Mouse (Mus musculus): ENCODE measurements around the gene Zfp276. TPM values are rescaled to one million over a fixed set of nuclear protein-coding genes. Genes with fewer than 3 reads are reported as not detected.
A peak's percentile ranks its signal among the peaks of the same experiment; 100 is the strongest.
"Not testable (repeated sequence)": the region's sequence is repeated elsewhere in the genome, so short reads cannot be mapped to it uniquely, and the experiment has no call there.

Gene Zfp276
- polyA plus RNA-seq, 1 experiment from 2014 or later: 20.4 TPM

GRCm38 (mm10) chr8:123228416-123228815, 25.6 kb upstream of the Zfp276 start:
- no peak for ATAC-seq (ENCODE audit: low FRiP score, low TSS enrichment)
- Histone ChIP-seq H3K4me2 (replicated peaks; ENCODE audit: low read depth, low read length) (no peak overlapping the region), H3K4me3 (ENCODE audit: low read length) (no peak overlapping the region), H3K27me3 (ENCODE audit: control insufficient read depth, insufficient read depth, low read length) (0 out of 2 replicates have a peak, but pooled peaks cover under 1% of the 10 kb centered on the region), H3K4me1 (ENCODE audit: control insufficient read depth, insufficient read depth, low read length) (peaks cover 7% of the 10 kb centered on the region; the same call in 1 of the 2 replicates), H3K27ac (ENCODE audit: low read depth, low read length) (no peak overlapping the region), H3K9me3 (ENCODE audit: control insufficient read depth, low read length) (no peaks in the 10 kb centered on the region), H3K9ac (ENCODE audit: low read depth, low read length) (no peak overlapping the region), H3K36me3 (ENCODE audit: control insufficient read depth, insufficient read depth, low read length) (peaks cover 15% of the 10 kb centered on the region)
- WGBS: 95% methylated on average over 1 of the region's 1 CpGs

DNA sequence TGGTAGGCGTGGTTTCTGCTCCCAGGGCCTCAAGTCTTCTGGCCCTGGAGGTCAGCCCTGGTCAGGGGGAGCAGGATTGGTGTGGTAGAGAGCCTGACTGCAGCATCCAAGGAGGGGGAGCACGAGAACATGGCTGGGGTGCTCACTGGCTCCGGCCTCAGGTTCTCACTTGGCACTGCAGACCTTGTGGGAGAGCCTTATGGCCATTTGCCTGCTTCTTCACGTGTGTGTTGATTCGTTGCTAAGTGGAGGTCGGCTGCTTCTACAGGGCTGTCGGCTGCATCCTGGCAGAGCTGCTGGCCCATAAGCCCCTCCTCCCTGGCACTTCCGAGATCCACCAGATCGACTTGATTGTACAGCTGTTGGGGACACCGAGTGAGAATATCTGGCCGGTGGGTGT, 23.7 kb upstream of the Zfp276 start:
- not testable (repeated sequence) for H3K4me2 ChIP-seq (replicated peaks; ENCODE audit: low read depth, low read length); ATAC-seq (ENCODE audit: low FRiP score, low TSS enrichment); H3K9ac ChIP-seq (ENCODE audit: low read depth, low read length); H3K9me3 ChIP-seq (ENCODE audit: control insufficient read depth, low read length); H3K27me3 ChIP-seq (ENCODE audit: control insufficient read depth, insufficient read depth, low read length); H3K4me3 ChIP-seq (ENCODE audit: low read length); H3K27ac ChIP-seq (ENCODE audit: low read depth, low read length)
- peaks cover 15% of the 10 kb centered on the region for H3K36me3 ChIP-seq (ENCODE audit: control insufficient read depth, insufficient read depth, low read length)
- peaks cover 14% of the 10 kb centered on the region for H3K4me1 ChIP-seq (ENCODE audit: control insufficient read depth, insufficient read depth, low read length)
- 89% methylated on average over 9 of the region's 11 CpGs for WGBS

GRCm38 (mm10) chr8:123231742-123232141, 22.3 kb upstream of the Zfp276 start:
- Histone ChIP-seq H3K4me2 (replicated peaks; ENCODE audit: low read depth, low read length) (no peak overlapping the region), H3K9me3 (ENCODE audit: control insufficient read depth, low read length) (no peaks in the 10 kb centered on the region), H3K27ac (ENCODE audit: low read depth, low read length) (no peak overlapping the region), H3K4me3 (ENCODE audit: low read length) (no peak overlapping the region), H3K36me3 (ENCODE audit: control insufficient read depth, insufficient read depth, low read length) (peaks cover 15% of the 10 kb centered on the region), H3K4me1 (ENCODE audit: control insufficient read depth, insufficient read depth, low read length) (peaks cover 13% of the 10 kb centered on the region), H3K27me3 (ENCODE audit: control insufficient read depth, insufficient read depth, low read length) (peaks cover 13% of the 10 kb centered on the region), H3K9ac (ENCODE audit: low read depth, low read length) (no peak overlapping the region)
- no peak for ATAC-seq (ENCODE audit: low FRiP score, low TSS enrichment)
- WGBS: 39% methylated on average over 5 of the region's 5 CpGs

- Histone ChIP-seq H3K27me3 (ENCODE audit: control insufficient read depth, insufficient read depth, low read length) (peaks cover 13% of the 10 kb centered on the region), H3K9ac (ENCODE audit: low read depth, low read length) (no peak overlapping the region), H3K4me2 (replicated peaks; ENCODE audit: low read depth, low read length) (no peak overlapping the region), H3K27ac (ENCODE audit: low read depth, low read length) (no peak overlapping the region), H3K9me3 (ENCODE audit: control insufficient read depth, low read length) (no peaks in the 10 kb centered on the region), H3K4me1 (ENCODE audit: control insufficient read depth, insufficient read depth, low read length) (peaks cover 13% of the 10 kb centered on the region), H3K4me3 (ENCODE audit: low read length) (no peak overlapping the region), H3K36me3 (ENCODE audit: control insufficient read depth, insufficient read depth, low read length) (peaks cover 10% of the 10 kb centered on the region; the same call in 1 of the 2 replicates)
- ATAC-seq (ENCODE audit: low FRiP score, low TSS enrichment): no peak
- WGBS: 17% methylated on average over 7 of the region's 7 CpGs
Observed at GRCm38 (mm10) chr8:123232553-123232952, 21.4 kb upstream of the Zfp276 start.

GRCm38 (mm10) chr8:123233300-123233699, 20.7 kb upstream of the Zfp276 start:
- Histone ChIP-seq H3K9ac (ENCODE audit: low read depth, low read length) (0 out of 2 replicates have a peak overlapping the region, but pooled peaks have one; percentile 1), H3K27me3 (ENCODE audit: control insufficient read depth, insufficient read depth, low read length) (peaks cover 13% of the 10 kb centered on the region), H3K36me3 (ENCODE audit: control insufficient read depth, insufficient read depth, low read length) (peaks cover 7% of the 10 kb centered on the region; the same call in 1 of the 2 replicates), H3K4me2 (replicated peaks; ENCODE audit: low read depth, low read length) (no peak overlapping the region), H3K27ac (ENCODE audit: low read depth, low read length) (no peak overlapping the region), H3K9me3 (ENCODE audit: control insufficient read depth, low read length) (no peaks in the 10 kb centered on the region), H3K4me1 (ENCODE audit: control insufficient read depth, insufficient read depth, low read length) (peaks cover 13% of the 10 kb centered on the region), H3K4me3 (ENCODE audit: low read length) (no peak overlapping the region)
- no peak for ATAC-seq (ENCODE audit: low FRiP score, low TSS enrichment)
- WGBS: 64% methylated on average over 13 of the region's 13 CpGs

GRCm38 (mm10) chr8:123233760-123234159, 20.2 kb upstream of the Zfp276 start:
- ATAC-seq (ENCODE audit: low FRiP score, low TSS enrichment): no peak
- H3K4me3 ChIP-seq (ENCODE audit: low read length): no peak overlapping the region
- peaks cover 4% of the 10 kb centered on the region; the same call in 1 of the 2 replicates for H3K36me3 ChIP-seq (ENCODE audit: control insufficient read depth, insufficient read depth, low read length)
- peaks cover 13% of the 10 kb centered on the region for H3K27me3 ChIP-seq (ENCODE audit: control insufficient read depth, insufficient read depth, low read length)
- no peaks in the 10 kb centered on the region for H3K9me3 ChIP-seq (ENCODE audit: control insufficient read depth, low read length)
- WGBS: 76% methylated on average over 11 of the region's 11 CpGs
- H3K27ac ChIP-seq (ENCODE audit: low read depth, low read length): no peak overlapping the region
- peaks cover 13% of the 10 kb centered on the region for H3K4me1 ChIP-seq (ENCODE audit: control insufficient read depth, insufficient read depth, low read length)
- H3K4me2 ChIP-seq (replicated peaks; ENCODE audit: low read depth, low read length): no peak overlapping the region
- H3K9ac ChIP-seq (ENCODE audit: low read depth, low read length): no peak overlapping the region

DNA sequence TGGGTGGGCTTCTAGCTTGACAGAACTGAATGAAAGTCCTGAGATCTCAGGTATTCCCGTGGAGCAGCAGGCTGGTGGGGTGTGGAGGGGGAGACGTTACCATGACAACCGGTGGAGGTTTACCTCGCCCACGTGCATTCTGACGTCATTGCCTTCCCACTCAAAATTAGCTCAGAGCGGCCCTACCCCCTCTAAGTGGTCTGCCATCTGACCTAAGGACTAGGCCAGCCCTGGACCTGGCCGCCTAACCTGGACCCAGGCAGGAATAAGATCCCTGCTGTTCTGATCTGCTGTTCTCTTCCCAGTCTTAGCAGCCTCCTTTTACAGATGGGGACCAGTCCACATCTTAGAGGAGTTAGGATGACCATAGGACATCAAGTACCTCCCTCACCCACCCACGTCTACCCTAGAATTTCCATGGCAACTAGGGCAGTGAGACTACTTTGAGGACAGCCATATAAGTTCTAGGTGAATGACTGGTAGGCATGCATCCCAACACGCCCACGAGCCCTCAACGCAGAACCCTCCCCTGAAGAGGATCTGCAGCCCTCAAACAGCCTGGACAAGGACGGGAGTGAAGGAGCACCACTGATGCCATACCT, 19.0 kb upstream of the Zfp276 start:
- 19% methylated on average over 13 of the region's 13 CpGs for WGBS
- Histone ChIP-seq H3K4me2 (replicated peaks; ENCODE audit: low read depth, low read length) (peak overlapping the region; percentile 93), H3K4me3 (ENCODE audit: low read length) (peak overlapping the region; percentile 59), H3K27me3 (ENCODE audit: control insufficient read depth, insufficient read depth, low read length) (peaks cover 13% of the 10 kb centered on the region), H3K9ac (ENCODE audit: low read depth, low read length) (peak overlapping the region; percentile 46; the same call in 1 of the 2 replicates), H3K4me1 (ENCODE audit: control insufficient read depth, insufficient read depth, low read length) (peaks cover 13% of the 10 kb centered on the region), H3K27ac (ENCODE audit: low read depth, low read length) (no peak overlapping the region), H3K9me3 (ENCODE audit: control insufficient read depth, low read length) (no peaks in the 10 kb centered on the region), H3K36me3 (ENCODE audit: control insufficient read depth, insufficient read depth, low read length) (no peaks in the 10 kb centered on the region)
- ATAC-seq (ENCODE audit: low FRiP score, low TSS enrichment): 0 out of 2 replicates have a peak, but pooled peaks have one; percentile 6

GRCm38 (mm10) chr8:123235520-123236497, 18.2 kb upstream of the Zfp276 start, which contains the start of gene Spata2l:
TSS of gene Spata2l (minus strand) at chr8:123236233.
- peak; percentile 90 for ATAC-seq (ENCODE audit: low FRiP score, low TSS enrichment)
- Histone ChIP-seq H3K4me3 (ENCODE audit: low read length) (peak within 1 kb of the TSS; percentile 59), H3K27ac (ENCODE audit: low read depth, low read length) (no peak within 1 kb of the TSS), H3K4me1 (ENCODE audit: control insufficient read depth, insufficient read depth, low read length) (peaks cover 13% of the 10 kb centered on the region), H3K4me2 (replicated peaks; ENCODE audit: low read depth, low read length) (peak within 1 kb of the TSS; percentile 93), H3K9me3 (ENCODE audit: control insufficient read depth, low read length) (no peaks in the 10 kb centered on the region), H3K36me3 (ENCODE audit: control insufficient read depth, insufficient read depth, low read length) (no peaks in the 10 kb centered on the region), H3K9ac (ENCODE audit: low read depth, low read length) (peak within 1 kb of the TSS; percentile 46), H3K27me3 (ENCODE audit: control insufficient read depth, insufficient read depth, low read length) (peaks cover 13% of the 10 kb centered on the region)
- WGBS: 1% methylated on average over 57 of the region's 57 CpGs
